Mouse (Mus musculus) kidney, adult 2 months (tissue): ENCODE results near the gene Fam243.

Experiments
- CTCF ChIP-seq: fragments of 200-500 bp; conservative IDR thresholded peaks from 2 replicates; pipeline ENCODE4 v1.5.1; 2011; ENCODE audit warnings: low read depth, mild to moderate bottlenecking, control low read depth, low read length, moderate library complexity, mixed read lengths; ENCODE audit not compliant: insufficient read depth, insufficient read length
- POLR2A ChIP-seq: fragments of 200-500 bp; IDR thresholded peaks from one replicate; pipeline ENCODE4 v1.6.1; 2011; ENCODE audit warnings: low read depth, low read length, control low read depth

GRCm38 (mm10) chr16:92365477-92365876 is 44.2 kb upstream of the Fam243 start:
- TF ChIP-seq CTCF (no peak), POLR2A (no peak)
